Mouse (Mus musculus): ENCODE measurements around the gene Pcna. TPM values are rescaled to one million over a fixed set of nuclear protein-coding genes. Genes with fewer than 3 reads are reported as not detected.

Gene Pcna
- polyA plus RNA-seq, 1 experiment from 2014 or later: 197 TPM

DNA sequence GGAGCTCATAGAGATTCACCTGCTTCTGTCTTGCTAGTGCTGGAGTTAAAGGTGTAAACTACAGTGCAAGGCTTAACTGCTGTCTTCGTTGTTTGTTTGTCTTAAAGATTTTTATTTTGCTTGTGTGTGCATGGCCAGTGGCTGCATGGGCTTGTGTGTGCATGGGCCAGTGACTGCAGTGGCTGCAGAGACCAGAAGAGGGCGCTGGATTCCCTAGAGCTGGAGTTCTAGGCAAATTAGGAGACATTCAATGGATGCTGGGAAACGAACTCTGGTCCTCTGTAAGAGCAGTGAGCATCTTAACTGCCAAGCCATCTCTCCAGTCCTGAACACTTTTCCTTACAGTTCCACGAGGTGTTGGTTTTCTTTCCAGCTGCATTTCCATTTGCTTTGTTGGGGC, 22.4 kb upstream of the Pcna start:
- Histone ChIP-seq H3K9ac (no peak overlapping the region), H3K27ac (replicated peaks) (no peak overlapping the region), H3K4me3 (replicated peaks) (no peak overlapping the region), H3K36me3 (0 out of 2 replicates have a peak, but pooled peaks cover 2% of the 10 kb centered on the region), H3K27me3 (no peaks in the 10 kb centered on the region), H3K9me3 (replicated peaks) (no peaks in the 10 kb centered on the region), H3K4me2 (replicated peaks) (no peak overlapping the region), H3K4me1 (no peaks in the 10 kb centered on the region)
- 81% methylated on average over 4 of the region's 4 CpGs for WGBS
- no peak for ATAC-seq (ENCODE audit: insufficient number of reproducible peaks, low FRiP score, low TSS enrichment, low read depth)

DNA sequence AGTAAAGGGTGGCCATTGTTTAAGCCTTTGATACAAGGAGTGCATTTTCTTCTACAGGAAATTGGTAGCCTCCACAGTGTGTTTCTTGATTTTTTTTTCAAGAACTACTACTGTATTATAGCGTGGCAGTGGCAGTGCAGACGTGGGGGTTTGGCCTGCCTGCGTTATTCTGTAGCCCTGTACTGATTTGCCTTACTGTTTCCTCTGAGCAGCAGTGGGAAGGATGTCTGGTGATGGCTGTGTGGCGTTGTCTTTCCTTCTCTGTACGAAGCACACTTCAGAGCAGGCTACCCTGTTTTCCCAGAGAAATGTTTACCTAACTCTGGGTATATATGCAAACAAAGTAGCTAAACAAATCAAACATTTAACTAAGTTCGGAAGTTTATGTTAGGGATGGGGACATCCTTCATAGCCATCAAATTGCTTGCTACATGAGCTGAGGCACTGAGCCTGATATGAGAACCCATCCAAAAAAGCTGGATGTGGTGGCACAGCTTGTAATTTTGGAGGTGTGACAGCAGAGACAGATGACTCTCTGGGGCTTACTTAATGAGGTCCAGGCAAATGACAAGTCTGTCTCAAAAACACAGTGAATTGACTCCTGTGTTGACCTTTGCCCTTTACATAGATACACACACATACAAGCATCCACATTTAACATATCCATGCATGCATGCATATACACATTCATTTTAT, 19.7 kb upstream of the Pcna start:
- Histone ChIP-seq H3K27ac (replicated peaks) (no peak overlapping the region), H3K9me3 (replicated peaks) (no peaks in the 10 kb centered on the region), H3K27me3 (no peaks in the 10 kb centered on the region), H3K9ac (no peak overlapping the region), H3K4me2 (replicated peaks) (no peak overlapping the region), H3K4me1 (no peaks in the 10 kb centered on the region), H3K4me3 (replicated peaks) (no peak overlapping the region), H3K36me3 (no peaks in the 10 kb centered on the region)
- no peak for ATAC-seq (ENCODE audit: insufficient number of reproducible peaks, low FRiP score, low TSS enrichment, low read depth)
- WGBS: 67% methylated on average over 6 of the region's 6 CpGs

DNA sequence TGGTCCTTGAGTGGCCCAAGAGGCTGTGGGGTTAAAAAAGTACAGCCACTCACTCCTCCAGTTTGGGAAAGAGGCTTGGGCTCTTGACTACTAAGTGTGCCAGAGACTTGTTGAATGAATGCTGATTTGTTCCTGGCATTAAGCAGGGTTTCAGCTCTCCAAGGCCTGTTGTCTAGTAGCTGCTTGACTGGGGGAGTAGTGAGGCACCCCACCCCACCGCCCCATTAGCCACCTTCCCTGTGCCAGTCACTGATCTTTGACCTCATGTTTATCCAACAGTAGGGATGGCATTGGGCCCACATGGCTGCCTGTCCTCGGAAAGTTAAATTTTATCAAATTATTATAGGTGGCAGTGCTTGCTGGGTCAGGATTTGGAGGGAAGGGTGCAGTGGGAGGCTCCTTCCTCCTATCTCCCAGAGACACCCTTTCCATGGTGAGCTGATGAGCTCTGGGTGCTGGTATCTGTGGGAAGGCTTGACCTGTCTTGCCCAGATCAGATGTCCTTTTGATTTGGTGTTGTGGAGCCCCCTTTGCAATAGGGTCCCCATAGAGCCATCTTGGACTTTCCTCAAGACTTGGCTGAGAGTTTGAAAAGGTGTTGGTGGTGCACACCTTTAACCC, 17.3 kb upstream of the Pcna start:
- Histone ChIP-seq H3K27me3 (no peaks in the 10 kb centered on the region), H3K4me2 (replicated peaks) (no peak overlapping the region), H3K27ac (replicated peaks) (no peak overlapping the region), H3K9me3 (replicated peaks) (no peaks in the 10 kb centered on the region), H3K36me3 (no peaks in the 10 kb centered on the region), H3K9ac (no peak overlapping the region), H3K4me1 (no peaks in the 10 kb centered on the region), H3K4me3 (replicated peaks) (no peak overlapping the region)
- ATAC-seq (ENCODE audit: insufficient number of reproducible peaks, low FRiP score, low TSS enrichment, low read depth): no peak
- 83% methylated on average over 2 of the region's 2 CpGs for WGBS

DNA sequence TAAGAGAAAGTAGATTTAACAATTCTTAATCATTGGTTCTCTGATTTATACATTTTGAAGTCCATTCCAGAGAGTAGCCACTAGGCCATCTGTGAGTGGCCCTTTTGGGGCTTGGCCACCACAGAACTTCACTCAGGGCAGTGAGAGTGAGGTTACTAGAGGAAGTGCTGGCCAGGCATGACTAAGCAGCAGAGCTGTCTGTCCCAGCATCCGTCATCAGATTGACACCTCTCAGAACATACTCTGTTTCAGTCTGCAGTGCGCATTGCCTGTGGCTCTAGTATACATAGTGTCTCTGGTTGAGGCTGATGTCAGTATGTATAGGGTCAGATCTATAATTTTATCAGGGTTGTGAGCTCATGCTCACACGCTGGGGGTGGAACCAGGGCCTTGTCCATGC, 16.1 kb upstream of the Pcna start:
- Histone ChIP-seq H3K4me1 (peaks cover 9% of the 10 kb centered on the region), H3K4me3 (replicated peaks) (no peak overlapping the region), H3K9ac (no peak overlapping the region), H3K4me2 (replicated peaks) (no peak overlapping the region), H3K36me3 (no peaks in the 10 kb centered on the region), H3K27ac (replicated peaks) (no peak overlapping the region), H3K9me3 (replicated peaks) (no peaks in the 10 kb centered on the region), H3K27me3 (no peaks in the 10 kb centered on the region)
- 84% methylated on average over 3 of the region's 3 CpGs for WGBS
- no peak for ATAC-seq (ENCODE audit: insufficient number of reproducible peaks, low FRiP score, low TSS enrichment, low read depth)

- no peak overlapping the region for H3K9ac ChIP-seq
- ATAC-seq (ENCODE audit: insufficient number of reproducible peaks, low FRiP score, low TSS enrichment, low read depth): no peak
- no peaks in the 10 kb centered on the region for H3K27me3 ChIP-seq
- H3K36me3 ChIP-seq: no peaks in the 10 kb centered on the region
- no peak overlapping the region for H3K4me2 ChIP-seq (replicated peaks)
- H3K4me1 ChIP-seq: peaks cover 13% of the 10 kb centered on the region
- no peak overlapping the region for H3K27ac ChIP-seq (replicated peaks)
- WGBS: 92% methylated on average over 3 of the region's 3 CpGs
- no peak overlapping the region for H3K4me3 ChIP-seq (replicated peaks)
- H3K9me3 ChIP-seq (replicated peaks): no peaks in the 10 kb centered on the region
Observed at GRCm38 (mm10) chr2:132266086-132266485, 13.0 kb upstream of the Pcna start.

DNA sequence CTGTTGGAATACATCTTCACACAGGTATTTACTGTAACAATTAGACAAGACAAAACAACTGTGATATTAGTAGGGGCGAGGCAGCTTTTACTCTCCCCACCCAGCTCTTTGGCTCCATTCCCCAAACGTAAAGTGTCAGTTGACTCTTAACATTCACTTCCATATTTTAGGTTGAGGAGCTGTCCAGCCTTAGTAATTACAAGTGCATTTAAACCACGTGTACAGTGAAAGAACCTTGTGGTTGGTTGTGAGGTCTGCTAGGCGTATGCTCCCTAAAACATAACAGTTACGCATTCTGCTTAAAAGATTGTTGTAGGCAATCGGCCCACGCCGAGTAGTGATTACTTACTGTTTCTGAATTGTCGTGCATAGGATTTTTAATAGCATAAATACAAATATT, 12.1 kb upstream of the Pcna start:
- no peaks in the 10 kb centered on the region for H3K27me3 ChIP-seq
- H3K4me1 ChIP-seq: peaks cover 13% of the 10 kb centered on the region

DNA sequence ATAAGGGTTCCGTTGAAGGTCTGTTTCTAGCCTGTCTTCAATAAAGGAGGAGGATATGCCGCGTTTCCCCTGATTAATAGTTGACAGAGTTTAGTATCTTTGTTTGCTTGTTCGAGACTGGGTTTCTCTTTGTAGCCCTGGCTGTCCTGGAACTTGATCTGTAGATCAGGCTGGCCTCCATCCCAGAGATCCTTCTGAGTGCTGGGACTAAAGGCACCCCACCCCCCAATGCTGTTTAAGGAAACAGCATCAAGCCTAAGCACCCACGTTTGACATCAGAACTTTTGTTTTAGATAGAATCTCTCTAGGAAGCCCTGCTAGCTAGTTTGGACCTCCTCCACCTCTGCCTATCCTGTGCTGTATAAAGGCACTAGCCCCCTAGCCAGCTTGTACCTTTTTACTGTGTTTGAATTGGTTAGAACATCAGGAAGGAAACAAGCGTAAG, 11.2 kb upstream of the Pcna start:
- no peak for ATAC-seq (ENCODE audit: insufficient number of reproducible peaks, low FRiP score, low TSS enrichment, low read depth)
- Histone ChIP-seq H3K36me3 (no peaks in the 10 kb centered on the region), H3K27me3 (no peaks in the 10 kb centered on the region), H3K9ac (0 out of 2 replicates have a peak overlapping the region, but pooled peaks have one; percentile 93), H3K9me3 (replicated peaks) (no peaks in the 10 kb centered on the region), H3K4me1 (peaks cover 13% of the 10 kb centered on the region), H3K4me3 (replicated peaks) (peak overlapping the region; percentile 96), H3K4me2 (replicated peaks) (peak overlapping the region; percentile 66), H3K27ac (replicated peaks) (no peak overlapping the region)
- WGBS: 14% methylated on average over 6 of the region's 6 CpGs

More for the DNA sequence above, 12.1 kb upstream of the Pcna start:
- no peak overlapping the region for H3K4me2 ChIP-seq (replicated peaks)
- ATAC-seq (ENCODE audit: insufficient number of reproducible peaks, low FRiP score, low TSS enrichment, low read depth): no peak
- H3K36me3 ChIP-seq: no peaks in the 10 kb centered on the region
- no peak overlapping the region for H3K27ac ChIP-seq (replicated peaks)
- H3K9ac ChIP-seq: no peak overlapping the region
- H3K9me3 ChIP-seq (replicated peaks): no peaks in the 10 kb centered on the region
- H3K4me3 ChIP-seq (replicated peaks): no peak overlapping the region
- WGBS: 75% methylated on average over 9 of the region's 9 CpGs

DNA sequence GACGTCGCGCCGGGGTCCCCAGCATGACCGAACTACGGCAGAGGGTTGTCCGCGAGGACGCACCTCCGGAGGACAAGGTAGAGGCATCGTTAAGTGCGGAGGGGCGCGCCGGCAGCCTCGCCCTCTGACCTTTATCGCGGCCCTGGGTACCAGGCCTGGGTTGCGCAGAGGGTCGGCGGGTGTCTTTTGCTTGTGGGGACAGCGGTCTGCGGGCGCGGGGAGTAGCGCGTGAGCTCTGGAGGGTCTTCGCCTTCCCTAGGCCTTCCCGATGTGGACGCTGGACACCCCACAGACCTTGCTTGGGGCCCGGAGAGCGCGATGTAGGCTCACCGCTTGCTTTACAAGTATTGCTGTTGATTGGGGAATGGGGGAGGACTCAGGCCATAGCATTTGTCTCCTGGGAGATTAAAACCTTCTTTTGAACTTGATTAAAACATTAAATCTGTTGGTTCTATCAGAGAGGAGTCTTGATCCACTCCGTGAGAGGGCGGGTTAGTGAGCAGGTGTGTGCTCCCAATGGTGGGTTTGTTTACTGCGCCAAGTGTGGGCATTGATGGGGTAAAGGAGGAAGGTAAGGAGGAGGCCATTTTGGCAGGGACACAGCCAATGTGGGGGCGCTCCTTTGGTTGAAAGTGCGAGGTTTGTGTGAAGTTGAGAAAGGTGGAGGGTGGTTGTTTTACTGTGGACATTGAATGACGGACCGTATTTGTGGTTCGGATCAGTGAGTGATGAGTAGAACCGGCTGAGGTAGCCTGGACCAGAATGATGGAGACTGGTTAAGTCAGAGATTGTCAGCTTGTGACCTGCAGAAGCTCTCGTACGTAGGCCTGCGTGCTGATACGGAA, 10.5 kb upstream of the Pcna start:
- no peaks in the 10 kb centered on the region for H3K36me3 ChIP-seq
- peak; percentile 70 for ATAC-seq (ENCODE audit: insufficient number of reproducible peaks, low FRiP score, low TSS enrichment, low read depth)
- peak overlapping the region; percentile 96 for H3K4me3 ChIP-seq (replicated peaks)
- no peaks in the 10 kb centered on the region for H3K27me3 ChIP-seq
- H3K27ac ChIP-seq (replicated peaks): peak overlapping the region; percentile 77
- H3K4me2 ChIP-seq (replicated peaks): peak overlapping the region; percentile 66
- no peaks in the 10 kb centered on the region for H3K9me3 ChIP-seq (replicated peaks)
- peaks cover 13% of the 10 kb centered on the region for H3K4me1 ChIP-seq
- peak overlapping the region; percentile 93 for H3K9ac ChIP-seq
- under 1% methylated on average over 47 of the region's 47 CpGs for WGBS

DNA sequence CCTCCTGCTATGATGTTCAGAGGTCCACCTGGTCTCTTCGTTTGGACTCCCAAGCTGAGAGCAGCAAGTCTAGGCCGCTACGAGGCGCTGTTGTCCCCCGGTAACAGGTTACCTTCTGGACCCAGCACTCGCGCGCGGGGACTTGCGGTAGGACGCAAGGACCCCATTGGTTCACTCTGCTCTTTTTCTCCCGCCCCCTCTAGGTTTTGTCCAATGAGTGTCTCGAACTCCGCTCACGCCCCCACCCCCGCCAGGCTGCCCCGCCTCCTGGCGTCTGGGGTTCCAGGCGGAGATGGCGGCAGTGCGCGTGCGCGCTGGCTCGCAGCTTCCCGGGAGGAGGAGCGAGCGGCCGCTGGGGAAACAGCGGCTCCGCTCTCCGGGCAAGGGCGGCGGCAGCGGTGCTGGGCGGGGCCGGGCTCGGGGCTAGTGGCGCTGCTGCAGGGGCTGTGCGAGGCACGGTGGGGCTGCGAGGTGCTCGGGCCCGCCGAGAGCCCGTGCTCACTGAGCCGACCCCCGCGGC, 9.8 kb upstream of the Pcna start, which contains the start of gene Cds2:
TSS of gene Cds2 (plus strand) at position 270 of the 520 bp plus-strand sequence.
- ATAC-seq (ENCODE audit: insufficient number of reproducible peaks, low FRiP score, low TSS enrichment, low read depth): peak; percentile 98
- Histone ChIP-seq H3K9ac (peak within 1 kb of the TSS; percentile 93), H3K9me3 (replicated peaks) (no peaks in the 10 kb centered on the region), H3K27me3 (no peaks in the 10 kb centered on the region), H3K36me3 (no peaks in the 10 kb centered on the region), H3K4me2 (replicated peaks) (peak within 1 kb of the TSS; percentile 66), H3K4me3 (replicated peaks) (peak within 1 kb of the TSS; percentile 96), H3K4me1 (peaks cover 13% of the 10 kb centered on the region), H3K27ac (replicated peaks) (peak within 1 kb of the TSS; percentile 77)
- WGBS: 0% methylated on average over 49 of the region's 49 CpGs

GRCm38 (mm10) chr2:132262175-132262574, 9.1 kb upstream of the Pcna start:
- H3K4me1 ChIP-seq: peaks cover 13% of the 10 kb centered on the region
- H3K4me3 ChIP-seq (replicated peaks): no peak overlapping the region
- H3K9me3 ChIP-seq (replicated peaks): no peaks in the 10 kb centered on the region
- 69% methylated on average over 6 of the region's 6 CpGs for WGBS
- H3K4me2 ChIP-seq (replicated peaks): peak overlapping the region; percentile 66; the same call in 1 of the 2 replicates
- no peaks in the 10 kb centered on the region for H3K36me3 ChIP-seq
- no peak for ATAC-seq (ENCODE audit: insufficient number of reproducible peaks, low FRiP score, low TSS enrichment, low read depth)
- no peaks in the 10 kb centered on the region for H3K27me3 ChIP-seq
- H3K9ac ChIP-seq: no peak overlapping the region
- H3K27ac ChIP-seq (replicated peaks): no peak overlapping the region

DNA sequence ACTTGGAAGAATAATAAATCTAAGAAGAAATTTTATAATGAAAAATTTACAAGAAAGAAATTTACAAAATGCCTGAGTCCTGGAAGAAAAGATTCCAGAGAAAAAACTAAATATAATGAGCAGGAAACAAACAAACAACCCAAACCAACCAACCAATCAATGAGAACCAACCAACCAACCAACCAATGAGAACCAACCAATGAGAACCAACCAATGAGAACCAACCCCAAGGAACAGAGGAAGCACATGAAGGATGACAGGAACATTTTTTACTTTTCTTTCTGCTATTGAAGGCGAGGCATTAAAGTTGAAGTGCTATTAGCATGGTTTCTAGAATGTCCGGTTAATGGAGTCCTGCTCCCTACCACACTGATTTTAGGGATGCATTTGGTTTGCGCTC, 7.5 kb upstream of the Pcna start:
- no peak overlapping the region for H3K4me3 ChIP-seq (replicated peaks)
- H3K4me2 ChIP-seq (replicated peaks): no peak overlapping the region
- H3K27me3 ChIP-seq: no peaks in the 10 kb centered on the region
- no peak for ATAC-seq (ENCODE audit: insufficient number of reproducible peaks, low FRiP score, low TSS enrichment, low read depth)
- 87% methylated on average over 3 of the region's 3 CpGs for WGBS
- H3K36me3 ChIP-seq: no peaks in the 10 kb centered on the region
- no peak overlapping the region for H3K27ac ChIP-seq (replicated peaks)
- H3K9me3 ChIP-seq (replicated peaks): no peaks in the 10 kb centered on the region
- H3K4me1 ChIP-seq: peaks cover 13% of the 10 kb centered on the region
- no peak overlapping the region for H3K9ac ChIP-seq
